Mouse (Mus musculus) heart, embryonic 12.5 days (tissue): Measurements from ENCODE around the gene Ppl. TPM values are rescaled to one million over a fixed set of nuclear protein-coding genes. Genes with fewer than 3 reads are reported as not detected.

Experiments
- ATAC-seq: fragments of 200-750 bp; cut with Nextera tagmentation; 2 replicates; pipeline ENCODE4 v1.8.0; 2017; ENCODE audit warnings: moderate TSS enrichment, moderate library complexity; ENCODE audit not compliant: insufficient number of reproducible peaks, low FRiP score
- H3K27ac ChIP-seq: fragments of 300-500 bp; sonication (generic); 2 replicates; pipeline ENCODE4 v1.5.1; 2016; ENCODE audit warnings: mild to moderate bottlenecking, moderate library complexity; ENCODE audit not compliant: poor library complexity, severe bottlenecking
- H3K27me3 ChIP-seq: fragments of 300-500 bp; sonication (generic); replicated peaks from 2 replicates; pipeline ENCODE4 v1.6.1; 2016; ENCODE audit warnings: mild to moderate bottlenecking, moderate library complexity
- H3K36me3 ChIP-seq: fragments of 300-500 bp; sonication (generic); 2 replicates; pipeline ENCODE4 v1.6.1; 2016; ENCODE audit warnings: mild to moderate bottlenecking, moderate library complexity
- H3K4me1 ChIP-seq: fragments of 300-500 bp; sonication (generic); replicated peaks from 2 replicates; pipeline ENCODE4 v1.6.1; 2016; ENCODE audit warnings: mild to moderate bottlenecking
- H3K4me2 ChIP-seq: fragments of 300-500 bp; sonication (generic); 2 replicates; pipeline ENCODE4 v1.6.1; 2016; ENCODE audit warnings: mild to moderate bottlenecking, moderate library complexity
- H3K4me3 ChIP-seq: fragments of 300-500 bp; sonication (generic); 2 replicates; pipeline ENCODE4 v1.5.1; 2016; ENCODE audit warnings: mild to moderate bottlenecking
- H3K9ac ChIP-seq: fragments of 300-500 bp; sonication (generic); 2 replicates; pipeline ENCODE4 v1.6.1; 2016; ENCODE audit warnings: mild to moderate bottlenecking, moderate library complexity
- H3K9me3 ChIP-seq: fragments of 300-500 bp; sonication (generic); replicated peaks from 2 replicates; pipeline ENCODE4 v1.6.1; 2016; ENCODE audit warnings: mild to moderate bottlenecking, moderate library complexity
- WGBS: fragments of 180-500 bp; shearing (Covaris S2); methylation state at CpG from one replicate; pipeline ENCODE4 v1.1.7; 2016; 5-methylcytosine and 5-hydroxymethylcytosine counted together
- polyA plus RNA-seq: library from polyadenylated mRNA; unstranded; fragments of >200 nt; fragmentation: Nextera tagmentation; extraction: Ambion mirVana; gene quantifications from 2 replicates; pipeline ENCODE4 v1.2.1, GENCODE M21; 2016

The Ppl gene
- polyA plus RNA-seq, 1 experiment from 2014 or later = 2.1 TPM

DNA sequence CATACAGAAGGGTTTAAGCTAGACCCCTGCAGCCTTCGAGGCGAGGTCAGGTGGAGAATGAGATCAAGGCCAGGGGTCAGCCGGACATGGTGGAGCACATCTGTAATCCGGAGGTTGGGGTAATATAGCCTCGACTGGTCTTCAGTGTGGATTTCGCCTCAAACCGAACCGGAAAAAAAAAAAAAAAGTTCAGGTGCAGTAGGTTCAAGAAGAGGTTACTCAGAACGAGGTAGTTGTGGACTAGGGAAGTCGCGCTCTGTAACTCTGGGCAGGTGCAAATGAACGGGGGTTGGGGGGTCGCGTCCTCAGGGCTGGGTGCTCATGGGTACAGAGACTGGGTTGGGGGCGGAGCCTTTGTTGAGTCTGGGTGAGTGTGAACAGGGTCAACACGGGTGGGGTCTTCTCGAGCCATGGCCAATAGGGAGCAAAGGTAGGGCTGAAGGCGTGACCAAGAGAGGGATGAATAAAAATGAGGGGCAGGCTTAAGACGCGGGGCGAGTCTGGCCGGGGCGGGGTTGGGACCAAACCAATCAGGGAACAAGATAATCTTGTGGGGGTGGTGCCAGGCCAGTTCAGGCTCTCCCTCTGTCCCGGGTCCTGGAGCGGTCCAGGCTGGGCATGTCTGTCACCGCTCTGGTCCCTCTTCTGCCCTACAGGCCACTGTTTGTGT, 14.3 kb upstream of the Ppl start:
- peaks cover 31% of the 10 kb centered on the region for H3K27me3 ChIP-seq

DNA sequence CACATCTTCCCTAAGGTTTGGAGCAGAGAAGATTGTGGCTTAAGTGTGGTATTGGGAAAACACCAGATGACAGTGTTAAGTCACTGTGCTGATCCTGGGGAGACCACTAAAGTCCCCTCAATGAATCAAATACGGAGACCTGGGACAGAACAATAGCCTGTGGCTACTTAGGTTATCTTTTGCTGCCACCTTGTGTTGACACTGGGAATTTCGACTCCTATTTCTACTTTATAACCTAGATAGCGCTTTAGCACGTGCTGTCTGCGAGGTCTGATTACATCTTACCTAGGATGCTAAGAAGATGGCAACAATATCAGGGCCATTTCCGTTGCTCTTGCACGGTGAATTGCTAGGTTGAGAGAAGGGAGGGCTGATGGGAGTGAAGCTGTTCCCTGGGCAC, 13.3 kb upstream of the Ppl start:
- Histone ChIP-seq H3K4me1 (peaks cover 6% of the 10 kb centered on the region), H3K27me3 (peaks cover 35% of the 10 kb centered on the region), H3K36me3 (no peaks in the 10 kb centered on the region), H3K9ac (no peak overlapping the region), H3K27ac (no peak overlapping the region), H3K4me2 (peak overlapping the region; percentile 16; the same call in 1 of the 2 replicates), H3K4me3 (no peak overlapping the region), H3K9me3 (no peaks in the 10 kb centered on the region)
- ATAC-seq = 0 out of 2 replicates have a peak, but pooled peaks have one; percentile 21
- WGBS = under 1% methylated on average over 7 of the region's 7 CpGs

More for the DNA sequence above, 14.3 kb upstream of the Ppl start:
- Histone ChIP-seq H3K27ac (no peak overlapping the region), H3K4me3 (peak overlapping the region; percentile 45), H3K9ac (peak overlapping the region; percentile 20; the same call in 1 of the 2 replicates), H3K4me1 (peaks cover 6% of the 10 kb centered on the region), H3K36me3 (no peaks in the 10 kb centered on the region), H3K9me3 (no peaks in the 10 kb centered on the region), H3K4me2 (peak overlapping the region; percentile 76)
- peak; percentile 86 for ATAC-seq
- 3% methylated on average over 26 of the region's 26 CpGs for WGBS

DNA sequence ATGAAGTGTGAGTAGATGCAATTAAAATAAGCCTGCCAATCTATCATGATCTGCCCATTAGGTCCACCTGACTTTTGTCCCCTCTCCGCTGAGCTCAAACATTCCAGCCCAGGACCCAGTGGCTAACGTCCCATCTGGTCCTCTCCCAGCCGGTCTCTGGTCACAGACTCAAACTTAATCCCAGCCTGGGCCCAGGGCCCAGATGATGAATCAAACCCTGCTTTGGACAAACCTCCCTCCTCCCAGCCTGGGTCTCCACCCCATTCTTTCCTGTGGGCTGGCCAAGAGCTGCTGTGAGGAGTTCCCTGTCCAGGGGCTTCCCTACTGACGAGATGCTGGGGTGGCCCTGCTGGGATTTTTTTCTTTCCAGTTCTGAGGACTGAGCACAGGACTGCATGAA, 7.5 kb upstream of the Ppl start:
- Histone ChIP-seq H3K36me3 (no peaks in the 10 kb centered on the region), H3K27me3 (peaks cover 13% of the 10 kb centered on the region), H3K4me2 (no peak overlapping the region), H3K27ac (no peak overlapping the region), H3K9me3 (no peaks in the 10 kb centered on the region), H3K4me3 (no peak overlapping the region), H3K4me1 (peaks cover 19% of the 10 kb centered on the region), H3K9ac (no peak overlapping the region)
- 57% methylated on average over 4 of the region's 4 CpGs for WGBS
- no peak for ATAC-seq

DNA sequence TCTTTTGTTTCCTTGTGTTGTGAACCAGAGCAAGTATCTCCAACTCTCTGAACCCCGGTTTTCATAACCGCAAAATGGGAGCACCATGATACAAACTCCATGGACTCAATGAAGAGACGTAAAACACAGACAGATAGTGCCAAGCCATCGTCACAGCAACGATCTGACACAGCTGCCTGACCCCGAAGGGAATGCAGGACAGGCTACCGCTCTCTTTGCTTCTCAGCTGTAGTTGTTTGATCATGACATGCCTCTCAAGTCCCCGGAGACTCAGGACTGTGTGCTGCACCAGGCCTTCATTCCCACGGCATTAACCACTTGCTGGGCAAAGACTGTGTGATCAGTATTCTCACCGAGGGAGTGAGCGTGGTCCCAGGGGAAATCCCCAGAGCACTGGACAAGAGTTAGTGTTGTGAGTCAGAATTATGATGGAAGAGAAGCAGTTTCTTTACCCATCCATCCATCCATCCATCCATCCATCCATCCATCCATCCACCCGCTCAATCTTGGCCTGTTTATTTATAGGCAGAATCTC, 4.9 kb upstream of the Ppl start:
- no peak overlapping the region for H3K9ac ChIP-seq
- no peaks in the 10 kb centered on the region for H3K9me3 ChIP-seq
- no peak overlapping the region for H3K27ac ChIP-seq
- no peak for ATAC-seq
- H3K4me2 ChIP-seq = no peak overlapping the region
- no peak overlapping the region for H3K4me3 ChIP-seq
- no peaks in the 10 kb centered on the region for H3K36me3 ChIP-seq
- 65% methylated on average over 12 of the region's 12 CpGs for WGBS
- peaks cover 34% of the 10 kb centered on the region for H3K4me1 ChIP-seq
- peaks cover 35% of the 10 kb centered on the region for H3K27me3 ChIP-seq

DNA sequence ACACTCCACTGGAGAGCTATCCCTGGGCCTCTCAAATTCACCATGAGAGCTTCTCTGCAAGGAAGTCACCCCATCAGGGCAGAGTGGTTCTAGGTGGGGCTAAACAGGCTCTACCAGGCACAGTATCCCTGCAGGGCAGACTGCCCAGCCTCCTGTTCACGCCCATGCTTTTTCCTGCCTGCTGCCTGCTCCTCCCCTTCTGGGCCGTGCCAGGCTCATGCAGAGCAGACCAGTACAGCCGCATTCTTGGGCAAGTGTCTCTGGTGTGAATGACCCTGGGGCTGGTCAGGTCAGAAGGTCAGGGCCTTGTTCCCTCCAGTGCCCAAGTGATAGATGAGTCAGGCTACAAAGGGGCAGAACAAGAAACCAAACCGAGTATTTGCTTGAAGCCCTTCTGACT, 4.3 kb upstream of the Ppl start:
- H3K4me1 ChIP-seq = peaks cover 40% of the 10 kb centered on the region
- no peak overlapping the region for H3K9ac ChIP-seq
- 37% methylated on average over 4 of the region's 4 CpGs for WGBS
- no peaks in the 10 kb centered on the region for H3K36me3 ChIP-seq
- H3K27ac ChIP-seq = no peak overlapping the region
- H3K27me3 ChIP-seq = peaks cover 35% of the 10 kb centered on the region
- no peaks in the 10 kb centered on the region for H3K9me3 ChIP-seq
- no peak overlapping the region for H3K4me3 ChIP-seq
- no peak overlapping the region for H3K4me2 ChIP-seq
- peak; percentile 34; the same call in 1 of the 2 replicates for ATAC-seq

DNA sequence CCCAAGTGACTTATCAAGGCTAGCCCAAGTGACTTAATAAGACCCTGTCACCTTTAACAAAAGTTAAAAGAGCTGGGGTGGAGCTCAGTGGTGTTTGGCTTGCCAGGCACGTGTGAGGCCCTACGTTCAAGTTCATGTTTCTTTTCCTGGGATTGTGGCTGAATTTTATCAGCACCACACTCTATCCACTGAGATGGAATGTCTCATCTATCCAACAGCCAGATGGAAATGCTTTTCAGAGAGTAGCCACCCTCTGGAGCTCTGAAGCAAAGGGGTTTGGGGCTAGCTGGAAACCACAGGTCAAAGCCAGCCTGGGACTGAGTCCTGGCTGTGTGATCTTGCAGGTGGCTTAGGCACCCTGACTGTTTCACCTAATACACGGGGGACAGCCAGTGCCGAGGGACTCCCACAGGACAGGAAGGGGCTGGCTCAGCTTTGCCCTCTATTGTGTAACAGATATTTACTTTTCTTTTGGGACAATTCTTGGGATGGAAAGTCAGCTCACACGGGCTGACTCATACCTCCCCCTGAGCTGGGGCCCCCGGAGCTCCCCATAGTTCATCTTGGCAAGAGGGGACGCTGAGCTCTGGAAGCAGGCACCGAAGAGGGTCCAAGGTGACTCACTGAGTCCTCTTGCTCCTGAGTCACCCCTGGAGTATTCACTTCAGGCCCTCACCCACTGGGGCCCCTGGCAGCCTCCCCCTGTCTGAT, 3.5 kb upstream of the Ppl start:
- Histone ChIP-seq H3K27ac (peak overlapping the region; percentile 51; the same call in 1 of the 2 replicates), H3K36me3 (no peaks in the 10 kb centered on the region), H3K4me3 (no peak overlapping the region), H3K9ac (no peak overlapping the region), H3K4me2 (no peak overlapping the region), H3K27me3 (peaks cover 36% of the 10 kb centered on the region), H3K4me1 (peaks cover 42% of the 10 kb centered on the region), H3K9me3 (no peaks in the 10 kb centered on the region)
- WGBS = 36% methylated on average over 8 of the region's 8 CpGs
- ATAC-seq = peak; percentile 19; the same call in 1 of the 2 replicates

DNA sequence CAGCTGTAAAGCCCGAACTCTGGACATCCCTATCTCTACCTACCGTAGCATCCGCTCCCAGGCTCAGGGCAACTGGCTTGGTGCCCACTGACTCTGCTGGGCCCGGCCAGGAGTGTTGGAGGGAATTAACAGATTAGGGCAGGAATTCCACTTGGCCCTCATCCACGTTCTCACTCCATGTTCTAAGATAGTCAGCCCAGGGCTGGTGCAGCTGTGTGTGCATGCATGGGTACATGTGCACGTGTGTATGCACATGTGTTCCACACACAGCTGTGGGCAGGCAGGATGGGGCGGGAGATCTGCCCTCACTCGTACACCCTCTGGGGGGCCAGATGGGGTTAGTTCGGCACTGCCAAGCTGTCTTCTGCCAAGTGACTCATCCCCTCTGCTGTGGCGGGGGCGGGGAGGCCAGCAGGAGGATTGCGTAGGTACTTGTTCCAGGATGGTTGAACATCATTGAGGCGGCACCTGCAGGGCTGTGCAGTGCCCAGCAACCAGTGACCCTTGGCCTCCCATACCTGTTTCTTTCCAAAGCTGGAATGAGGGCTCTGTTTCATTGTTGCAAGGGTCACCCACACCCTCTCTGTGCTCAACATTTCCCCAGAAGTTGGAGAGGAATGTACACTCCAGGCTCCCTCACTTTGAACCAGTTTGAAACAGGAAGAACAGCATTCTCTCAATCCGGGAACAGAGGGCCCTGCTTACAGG, 2.6 kb upstream of the Ppl start:
- Histone ChIP-seq H3K27ac (0 out of 2 replicates have a peak overlapping the region, but pooled peaks have one; percentile 17), H3K36me3 (no peaks in the 10 kb centered on the region), H3K4me3 (no peak overlapping the region), H3K27me3 (peaks cover 45% of the 10 kb centered on the region), H3K4me2 (no peak overlapping the region), H3K4me1 (peaks cover 44% of the 10 kb centered on the region), H3K9me3 (no peaks in the 10 kb centered on the region), H3K9ac (no peak overlapping the region)
- peak; percentile 58 for ATAC-seq
- WGBS = 46% methylated on average over 14 of the region's 14 CpGs

DNA sequence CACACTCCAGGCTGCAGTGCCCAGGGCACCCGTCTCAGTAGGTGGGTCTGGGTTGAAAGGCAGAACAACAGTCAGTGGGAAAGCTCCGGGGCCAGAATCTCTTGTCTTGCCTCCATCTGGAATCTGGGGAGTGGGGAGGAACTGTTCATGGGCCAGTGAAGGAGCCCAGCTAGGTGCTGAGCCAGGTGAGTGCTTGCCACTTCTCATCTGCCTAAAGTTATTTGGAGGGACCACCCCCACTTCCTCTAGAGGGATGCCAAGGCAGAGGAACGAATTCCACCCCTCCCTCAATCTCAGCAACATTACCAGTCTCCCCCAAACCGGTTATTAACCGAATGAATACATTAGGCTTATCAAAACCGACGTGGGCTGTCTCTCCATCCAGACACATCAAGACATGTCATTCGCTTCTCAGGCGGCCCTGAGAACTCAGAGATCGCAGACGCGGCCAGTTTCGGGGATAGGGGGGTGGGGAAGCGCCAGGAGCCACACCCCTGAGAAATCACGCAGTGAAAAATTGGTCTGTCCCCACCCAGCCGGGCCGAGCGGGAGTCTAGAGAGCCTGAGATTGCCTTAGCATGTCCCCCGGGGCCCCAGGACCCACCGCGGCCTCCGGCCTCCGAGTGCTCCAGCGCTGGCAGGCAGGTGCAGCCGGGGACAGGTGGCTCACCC, 834 bp downstream of the Ppl start:
- no peak overlapping the region for H3K9ac ChIP-seq

DNA sequence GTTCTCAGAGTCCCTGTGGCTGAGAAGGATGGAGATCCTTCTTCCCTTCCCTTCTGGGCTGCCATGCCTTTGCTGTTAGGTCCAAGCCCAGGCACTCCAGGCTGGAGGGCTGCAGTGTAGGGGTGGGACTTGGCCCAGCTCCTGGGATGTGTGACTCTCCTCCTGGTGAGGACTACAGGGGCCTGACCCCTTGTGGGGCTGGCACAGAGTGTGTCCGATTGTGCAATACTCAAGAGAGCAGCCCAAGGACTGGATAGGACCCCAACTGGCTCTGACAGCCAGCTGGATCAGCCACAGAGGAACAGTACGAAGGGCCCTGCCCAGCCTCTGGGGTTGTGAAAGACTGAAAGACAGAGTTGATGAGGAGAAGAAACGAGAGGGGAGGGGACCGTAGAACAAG, 1.5 kb downstream of the Ppl start:
- Histone ChIP-seq H3K4me3 (no peak overlapping the region), H3K9me3 (no peaks in the 10 kb centered on the region), H3K9ac (no peak overlapping the region), H3K27me3 (peaks cover 78% of the 10 kb centered on the region), H3K27ac (no peak overlapping the region), H3K4me2 (no peak overlapping the region), H3K36me3 (no peaks in the 10 kb centered on the region), H3K4me1 (peaks cover 35% of the 10 kb centered on the region)
- peak; percentile 12; the same call in 1 of the 2 replicates for ATAC-seq
- 30% methylated on average over 4 of the region's 4 CpGs for WGBS

More for the DNA sequence above, 834 bp downstream of the Ppl start:
- Histone ChIP-seq H3K4me1 (peaks cover 41% of the 10 kb centered on the region), H3K27ac (no peak overlapping the region), H3K9me3 (no peaks in the 10 kb centered on the region), H3K4me3 (peak overlapping the region; percentile 51), H3K27me3 (peaks cover 78% of the 10 kb centered on the region), H3K36me3 (no peaks in the 10 kb centered on the region), H3K4me2 (peak overlapping the region; percentile 77)
- WGBS = 5% methylated on average over 25 of the region's 25 CpGs
- ATAC-seq = no peak

DNA sequence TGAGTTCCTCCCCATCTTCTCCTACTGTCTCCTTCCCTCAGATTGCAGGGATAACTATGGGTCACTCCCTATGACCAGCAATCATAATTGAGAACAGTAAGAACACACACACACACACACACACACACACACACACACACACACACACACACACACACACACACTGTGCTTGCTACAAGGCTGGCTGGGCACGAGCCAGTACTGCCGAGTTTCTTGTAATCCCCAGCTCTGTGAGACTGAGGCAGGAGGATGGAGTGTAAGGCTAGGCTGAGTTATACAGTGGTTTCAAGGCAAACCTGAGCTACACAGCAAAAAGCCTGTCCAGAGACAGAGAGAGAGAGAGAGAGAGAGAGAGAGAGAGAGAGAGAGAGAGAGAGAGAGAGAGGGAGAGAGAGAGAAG, 2.0 kb downstream of the Ppl start:
- no peak overlapping the region for H3K4me2 ChIP-seq
- 36% methylated on average over 2 of the region's 2 CpGs for WGBS
- H3K27me3 ChIP-seq = peaks cover 83% of the 10 kb centered on the region
- no peak overlapping the region for H3K4me3 ChIP-seq
- no peak overlapping the region for H3K9ac ChIP-seq
- peaks cover 29% of the 10 kb centered on the region for H3K4me1 ChIP-seq
- no peaks in the 10 kb centered on the region for H3K36me3 ChIP-seq
- ATAC-seq = no peak
- no peak overlapping the region for H3K27ac ChIP-seq
- H3K9me3 ChIP-seq = no peaks in the 10 kb centered on the region
